Mouse (Mus musculus) embryonic facial prominence, embryonic 14.5 days (tissue): ENCODE results near the gene Samm50. TPM values are rescaled to one million over a fixed set of nuclear protein-coding genes. Genes with fewer than 3 reads are reported as not detected.

Experiments
- ATAC-seq: fragments of 200-750 bp; cut with Nextera tagmentation; 2 replicates; pipeline ENCODE4 v1.8.0; 2017; ENCODE audit warnings: low read depth, moderate number of reproducible peaks, moderate TSS enrichment
- DNase-seq: peaks from one replicate; pipeline ENCODE4 v3.0.0-alpha.2; 2015; ENCODE audit warnings: low spot score
- H3K27ac ChIP-seq: fragments of 300-500 bp; sonication (generic); replicated peaks from 2 replicates; pipeline ENCODE4 v1.5.1; 2014; ENCODE audit warnings: low read depth, mild to moderate bottlenecking, low read length, moderate library complexity
- H3K27me3 ChIP-seq: fragments of 300-500 bp; sonication (generic); replicated peaks from 2 replicates; pipeline ENCODE4 v1.6.1; 2014; ENCODE audit warnings: low read length; ENCODE audit not compliant: control insufficient read depth, insufficient read depth
- H3K36me3 ChIP-seq: fragments of 300-500 bp; sonication (generic); 2 replicates; pipeline ENCODE4 v1.6.1; 2014; ENCODE audit warnings: low read length, mixed read lengths; ENCODE audit not compliant: control insufficient read depth, insufficient read depth
- H3K4me1 ChIP-seq: fragments of 300-500 bp; sonication (generic); 2 replicates; pipeline ENCODE4 v1.6.1; 2014; ENCODE audit warnings: antibody characterized with exemption, low read length; ENCODE audit not compliant: control insufficient read depth, insufficient read depth
- H3K4me2 ChIP-seq: fragments of 300-500 bp; sonication (generic); 2 replicates; pipeline ENCODE4 v1.6.1; 2014; ENCODE audit warnings: low read depth, mild to moderate bottlenecking, low read length, moderate library complexity, mixed read lengths
- H3K4me3 ChIP-seq: fragments of 300-500 bp; sonication (generic); 2 replicates; pipeline ENCODE4 v1.5.1; 2014; ENCODE audit warnings: low read depth, mild to moderate bottlenecking, low read length
- H3K9ac ChIP-seq: fragments of 300-500 bp; sonication (generic); 2 replicates; pipeline ENCODE4 v1.6.1; 2014; ENCODE audit warnings: low read depth, mild to moderate bottlenecking, low read length, moderate library complexity, mixed read lengths
- H3K9me3 ChIP-seq: fragments of 300-500 bp; sonication (generic); 2 replicates; pipeline ENCODE4 v1.6.1; 2016; ENCODE audit warnings: low read length; ENCODE audit not compliant: control insufficient read depth
- WGBS: fragments of 180-500 bp; shearing (Covaris S2); extraction: QIAGEN DNeasy Blood & Tissue Kit; methylation state at CpG from one replicate; pipeline ENCODE4 v1.1.7; 2014; 5-methylcytosine and 5-hydroxymethylcytosine counted together
- polyA plus RNA-seq: library from polyadenylated mRNA; unstranded; fragments of >200 nt; fragmentation: Nextera tagmentation; extraction: Ambion mirVana; gene quantifications from 2 replicates; pipeline ENCODE4 v1.2.1, GENCODE M21; 2014

Gene Samm50
- polyA plus RNA-seq, 1 experiment from 2014 or later, result 71.1 TPM

DNA sequence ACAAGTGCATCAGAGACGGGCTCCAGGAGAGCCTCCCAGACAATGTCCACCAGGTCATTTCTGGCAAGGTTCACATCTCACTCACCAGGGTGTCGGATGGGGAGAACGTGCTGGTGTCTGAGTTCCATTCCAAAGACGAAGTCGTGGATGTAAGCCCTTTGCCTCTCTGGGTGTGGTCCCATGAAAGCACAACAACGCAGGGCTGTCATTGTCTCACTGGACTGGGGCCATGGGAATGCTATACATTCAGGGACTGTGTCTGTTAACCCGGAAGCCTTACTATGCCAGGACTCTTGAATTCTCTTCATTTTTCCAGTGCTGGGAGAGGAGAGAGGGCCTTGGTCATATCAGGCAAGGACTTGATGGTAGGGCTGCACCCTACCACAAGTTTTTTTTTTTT, 20.9 kb upstream of the Samm50 start:
- peaks cover 9% of the 10 kb centered on the region; the same call in 1 of the 2 replicates for H3K27me3 ChIP-seq
- peaks cover 6% of the 10 kb centered on the region; the same call in 1 of the 2 replicates for H3K4me1 ChIP-seq
- no peaks in the 10 kb centered on the region for H3K36me3 ChIP-seq
- no peak for ATAC-seq
- H3K9me3 ChIP-seq, result no peaks in the 10 kb centered on the region
- 88% methylated on average over 7 of the region's 7 CpGs for WGBS
- no peak overlapping the region for H3K9ac ChIP-seq
- no peak for DNase-seq
- H3K4me2 ChIP-seq, result no peak overlapping the region
- no peak overlapping the region for H3K4me3 ChIP-seq
- H3K27ac ChIP-seq, result no peak overlapping the region

DNA sequence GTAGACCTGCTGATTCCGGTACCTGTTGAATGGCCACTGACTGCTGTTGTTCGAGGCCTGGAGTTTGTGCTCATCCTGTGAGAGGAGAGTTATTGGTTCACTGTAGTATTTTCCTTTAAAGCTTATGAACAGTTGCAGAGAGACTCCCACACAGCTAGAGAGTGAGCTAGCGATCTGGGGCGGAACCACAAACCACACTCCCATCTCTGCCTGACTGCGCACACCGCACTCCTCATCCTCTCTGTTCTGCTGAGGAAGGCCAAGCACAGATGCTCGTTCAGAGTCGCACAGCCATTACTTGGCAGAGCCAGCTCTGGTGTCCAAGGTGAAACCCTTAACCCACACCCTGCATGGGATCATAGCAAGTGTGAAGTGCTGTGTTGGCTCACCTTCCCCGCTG, 13.3 kb upstream of the Samm50 start:
- no peak overlapping the region for H3K9ac ChIP-seq
- H3K9me3 ChIP-seq, result no peaks in the 10 kb centered on the region
- H3K4me1 ChIP-seq, result peaks cover 7% of the 10 kb centered on the region; the same call in 1 of the 2 replicates
- H3K36me3 ChIP-seq, result no peaks in the 10 kb centered on the region
- no peak overlapping the region for H3K4me3 ChIP-seq
- ATAC-seq (no peak), DNase-seq (no peak)
- H3K27me3 ChIP-seq, result no peaks in the 10 kb centered on the region
- no peak overlapping the region for H3K27ac ChIP-seq
- H3K4me2 ChIP-seq, result no peak overlapping the region
- WGBS, result 88% methylated on average over 9 of the region's 9 CpGs

DNA sequence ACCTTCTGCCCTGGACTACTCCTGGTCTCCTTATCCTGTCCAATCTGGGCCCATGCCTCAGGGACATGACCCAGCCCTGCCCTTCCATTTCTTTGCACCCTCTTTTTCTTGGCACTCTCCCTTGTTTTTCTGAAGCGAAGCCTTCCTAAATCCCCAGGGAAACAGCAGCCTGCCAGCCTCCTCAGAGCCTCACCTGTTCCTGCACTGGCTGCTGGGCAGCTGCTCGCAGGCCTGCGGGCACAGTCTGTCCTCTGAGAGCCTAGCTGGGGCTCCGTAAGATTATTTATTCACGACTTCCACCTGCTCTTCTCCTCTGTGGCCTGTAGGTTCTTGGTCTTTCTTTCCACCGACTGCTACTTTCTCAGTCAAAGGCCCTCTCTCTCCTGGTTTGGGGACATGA, 10.0 kb upstream of the Samm50 start:
- H3K4me3 ChIP-seq, result no peak overlapping the region
- H3K4me2 ChIP-seq, result no peak overlapping the region
- H3K27ac ChIP-seq, result no peak overlapping the region
- no peaks in the 10 kb centered on the region for H3K9me3 ChIP-seq
- DNase-seq, result peak; percentile 45
- H3K9ac ChIP-seq, result no peak overlapping the region
- peaks cover 11% of the 10 kb centered on the region; the same call in 1 of the 2 replicates for H3K4me1 ChIP-seq
- no peaks in the 10 kb centered on the region for H3K36me3 ChIP-seq
- H3K27me3 ChIP-seq, result no peaks in the 10 kb centered on the region
- ATAC-seq, result 0 out of 2 replicates have a peak, but pooled peaks have one; percentile 46
- WGBS, result 46% methylated on average over 6 of the region's 6 CpGs

DNA sequence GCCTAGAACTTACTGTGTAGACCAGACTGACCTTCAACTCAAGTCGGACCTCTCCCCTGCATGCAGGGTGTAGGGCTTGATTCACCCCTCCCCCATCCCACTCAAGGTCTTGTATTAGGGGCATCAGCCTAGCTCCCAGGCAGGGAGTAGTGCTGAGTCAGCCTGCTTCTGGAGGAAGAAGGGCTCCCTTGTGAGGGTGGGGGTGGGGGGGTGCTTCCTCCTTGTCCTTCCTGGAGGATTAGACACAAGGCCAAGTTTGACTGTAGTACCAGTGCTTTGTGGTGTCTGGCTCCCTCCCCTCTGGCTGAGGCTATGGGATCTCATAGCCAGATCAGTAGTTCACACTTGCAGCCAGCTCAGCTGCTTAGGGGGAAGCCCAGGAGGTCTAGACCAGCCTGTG, 8.1 kb upstream of the Samm50 start:
- Histone ChIP-seq H3K4me2 (no peak overlapping the region), H3K27ac (no peak overlapping the region), H3K4me1 (peaks cover 11% of the 10 kb centered on the region; the same call in 1 of the 2 replicates), H3K4me3 (no peak overlapping the region), H3K9ac (no peak overlapping the region), H3K27me3 (no peaks in the 10 kb centered on the region), H3K36me3 (no peaks in the 10 kb centered on the region), H3K9me3 (no peaks in the 10 kb centered on the region)
- 0 out of 2 replicates have a peak, but pooled peaks have one; percentile 14 for ATAC-seq
- peak; percentile 45 for DNase-seq
- WGBS, result 8% methylated on average over 1 of the region's 1 CpGs

DNA sequence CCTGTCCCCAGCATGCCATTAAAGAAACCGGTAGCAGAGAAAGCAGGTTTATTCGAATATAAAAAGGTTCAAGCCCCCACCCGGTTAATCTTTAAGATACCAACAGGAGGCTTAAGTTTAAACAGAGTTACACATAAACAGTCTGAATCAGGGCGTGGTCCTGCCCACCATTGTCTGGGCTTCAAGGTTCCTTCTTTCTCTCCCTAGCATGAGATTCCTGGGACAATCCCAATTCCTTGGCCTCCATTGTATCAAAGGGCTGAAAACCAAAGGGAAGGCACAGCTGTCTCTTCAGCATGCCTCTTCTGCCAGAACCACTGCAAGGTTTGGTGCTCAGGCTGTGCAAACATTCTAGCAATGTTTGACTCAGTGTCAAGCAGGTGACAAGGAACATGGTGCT, 5.8 kb upstream of the Samm50 start:
- Histone ChIP-seq H3K4me2 (no peak overlapping the region), H3K4me1 (peaks cover 11% of the 10 kb centered on the region; the same call in 1 of the 2 replicates), H3K9me3 (no peaks in the 10 kb centered on the region), H3K27me3 (no peaks in the 10 kb centered on the region), H3K27ac (no peak overlapping the region), H3K4me3 (no peak overlapping the region), H3K9ac (no peak overlapping the region), H3K36me3 (no peaks in the 10 kb centered on the region)
- DNase-seq (no peak), ATAC-seq (no peak)
- 57% methylated on average over 4 of the region's 4 CpGs for WGBS

DNA sequence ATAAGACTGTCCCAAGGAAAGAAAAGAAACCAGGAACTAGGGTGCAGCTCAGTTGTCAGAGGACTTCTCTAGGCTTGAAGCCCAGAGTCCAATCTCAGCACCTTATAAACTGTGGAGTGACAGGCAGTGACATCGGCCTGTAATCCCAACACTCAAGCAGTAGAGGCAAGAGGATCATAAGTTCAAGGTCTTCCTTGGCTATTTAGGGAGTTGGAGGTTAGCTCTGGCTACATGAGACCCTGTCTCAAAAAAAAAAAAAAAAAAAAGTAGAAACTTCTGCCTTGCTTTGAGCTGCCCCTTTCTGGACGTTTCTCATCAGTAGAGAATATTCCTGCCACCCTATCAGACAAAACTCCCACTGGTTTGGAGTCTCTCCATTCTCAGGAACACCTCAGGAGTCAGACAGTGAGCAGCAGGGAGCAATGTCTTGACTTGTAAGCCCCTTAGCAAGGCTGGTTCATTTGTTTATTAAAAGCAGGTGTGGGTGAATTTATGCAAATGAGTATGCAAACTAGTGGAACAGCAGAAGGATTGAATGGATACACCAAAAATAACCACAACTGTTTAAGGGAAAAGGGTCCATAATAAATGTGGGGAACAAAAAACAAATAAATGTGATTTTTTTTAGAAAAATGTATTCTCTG, 3.0 kb upstream of the Samm50 start:
- Histone ChIP-seq H3K4me2 (no peak overlapping the region), H3K9ac (no peak overlapping the region), H3K4me3 (no peak overlapping the region), H3K9me3 (no peaks in the 10 kb centered on the region), H3K27ac (no peak overlapping the region), H3K4me1 (peaks cover 14% of the 10 kb centered on the region; the same call in 1 of the 2 replicates), H3K36me3 (no peaks in the 10 kb centered on the region), H3K27me3 (no peaks in the 10 kb centered on the region)
- ATAC-seq (no peak), DNase-seq (no peak)
- 56% methylated on average over 2 of the region's 2 CpGs for WGBS

DNA sequence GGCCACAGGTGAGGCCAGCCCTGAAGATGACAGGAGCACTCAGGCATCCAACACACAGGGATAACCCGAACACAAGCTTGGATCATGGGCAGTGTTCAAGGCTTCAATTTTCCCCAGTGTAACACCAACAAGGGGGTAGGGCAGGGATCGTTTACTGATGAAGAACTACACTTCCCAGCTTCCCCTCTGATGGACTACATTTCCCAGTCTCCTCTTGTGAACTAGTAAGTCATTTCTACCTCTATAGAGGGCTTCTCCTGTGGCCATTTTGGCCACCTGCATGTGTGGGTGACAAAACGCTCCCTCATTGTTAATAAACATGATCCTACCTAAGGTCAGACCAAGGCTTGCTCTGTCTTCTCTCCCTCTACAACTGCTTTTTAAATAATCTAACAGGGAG, 2.2 kb upstream of the Samm50 start:
- Histone ChIP-seq H3K4me1 (peaks cover 12% of the 10 kb centered on the region; the same call in 1 of the 2 replicates), H3K4me3 (no peak overlapping the region), H3K27me3 (no peaks in the 10 kb centered on the region), H3K9ac (no peak overlapping the region), H3K4me2 (no peak overlapping the region), H3K36me3 (no peaks in the 10 kb centered on the region), H3K27ac (no peak overlapping the region), H3K9me3 (no peaks in the 10 kb centered on the region)
- no peak for ATAC-seq
- 42% methylated on average over 3 of the region's 3 CpGs for WGBS
- DNase-seq, result peak; percentile 24

DNA sequence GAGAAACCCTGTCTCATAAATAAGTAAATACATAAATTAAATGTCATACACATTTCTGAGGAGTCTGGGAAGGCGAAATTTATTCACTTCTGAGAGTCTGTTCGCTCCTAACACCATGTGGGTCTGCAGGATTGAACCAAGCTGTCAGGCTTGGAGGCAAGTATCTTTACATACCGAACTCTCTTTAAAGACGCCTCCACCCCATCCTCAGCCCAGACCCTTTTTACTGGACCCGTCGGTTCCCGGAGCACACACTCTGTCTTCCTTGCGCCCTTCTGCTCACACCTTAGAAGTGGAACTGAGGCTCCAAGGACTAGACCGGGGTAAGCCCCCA, 350 bp upstream of the Samm50 start:
- under 1% methylated on average over 9 of the region's 9 CpGs for WGBS
- Histone ChIP-seq H3K4me1 (peaks cover 12% of the 10 kb centered on the region; the same call in 1 of the 2 replicates), H3K36me3 (peaks cover 8% of the 10 kb centered on the region), H3K9me3 (no peaks in the 10 kb centered on the region), H3K4me2 (peak overlapping the region; percentile 68), H3K27me3 (no peaks in the 10 kb centered on the region), H3K4me3 (peak overlapping the region; percentile 82), H3K27ac (peak overlapping the region; percentile 91), H3K9ac (peak overlapping the region; percentile 86)
- no peak for DNase-seq
- no peak; the same call in 1 of the 2 replicates for ATAC-seq
